Mouse (Mus musculus): ENCODE results near the gene Olfr1105.

The Olfr1105 gene

DNA sequence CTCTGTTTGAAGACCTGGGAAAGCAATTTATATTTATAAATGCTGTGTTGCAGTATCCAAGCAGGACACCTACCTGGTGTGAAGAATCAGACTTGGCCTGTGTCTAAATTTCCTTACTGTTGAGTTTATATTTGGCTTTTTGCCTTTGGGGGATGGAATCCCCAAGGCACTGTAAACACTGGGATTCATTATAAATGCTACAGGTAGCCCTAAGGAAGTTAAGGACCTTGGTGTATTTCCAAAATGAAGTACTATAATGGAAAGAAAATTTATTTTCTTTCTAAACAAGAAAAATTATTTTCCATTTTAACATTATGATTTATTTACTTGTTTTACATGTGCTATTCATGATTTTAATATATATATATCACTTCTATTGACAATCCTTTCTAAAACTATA lies at the start of gene Olfr1105:
TSS of gene Olfr1105 (minus strand) at position 101 of the 400 bp plus-strand sequence.
- no peak for DNase-seq (ENCODE audit: low read depth, low spot score)

DNA sequence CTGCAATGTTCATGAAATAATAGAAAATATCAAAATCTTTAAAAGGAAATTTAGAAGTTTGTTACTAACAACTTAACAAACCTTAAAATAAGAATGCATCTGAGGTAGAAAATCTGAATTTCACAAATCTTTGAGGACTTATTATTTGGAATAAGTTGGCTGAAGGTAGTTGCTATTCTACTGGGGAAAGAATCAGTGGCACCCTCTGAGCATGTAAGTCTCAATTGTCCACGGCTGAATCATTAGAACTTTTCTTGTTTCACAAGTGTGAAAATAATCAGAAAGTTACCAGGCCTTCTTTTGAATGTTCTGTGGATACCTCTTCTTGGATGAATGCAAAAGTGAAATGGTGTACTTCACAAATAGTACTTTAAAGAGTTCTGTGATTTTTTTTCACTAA lies 39.4 kb upstream of the Olfr1105 start, which contains the start of gene Olfr1107:
TSS of gene Olfr1107 (minus strand) at position 101 of the 400 bp plus-strand sequence.
- no peak for DNase-seq (ENCODE audit: low read depth, low spot score)

DNA sequence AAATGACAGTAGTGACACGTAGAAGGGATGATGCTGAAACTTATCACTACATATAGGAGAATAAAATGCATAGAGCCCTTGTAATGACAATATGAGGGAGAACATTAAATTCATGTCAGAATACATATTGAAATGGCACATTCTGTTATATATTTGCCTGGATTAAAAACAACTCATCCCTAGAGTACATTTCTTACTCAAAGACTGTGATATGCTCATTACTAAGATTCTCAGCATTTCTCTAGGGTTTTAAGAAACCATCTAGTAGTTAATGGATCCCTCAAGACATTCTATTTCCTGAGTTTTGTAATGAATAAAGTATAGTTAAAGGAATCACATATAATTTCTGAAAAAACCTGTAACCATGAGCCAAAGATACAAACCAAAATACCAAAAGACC lies 15.8 kb upstream of the Olfr1105 start, which contains the start of gene Olfr1106:
TSS of gene Olfr1106 (minus strand) at position 101 of the 400 bp plus-strand sequence.
- no peak for DNase-seq (ENCODE audit: low read depth, low spot score)

DNA sequence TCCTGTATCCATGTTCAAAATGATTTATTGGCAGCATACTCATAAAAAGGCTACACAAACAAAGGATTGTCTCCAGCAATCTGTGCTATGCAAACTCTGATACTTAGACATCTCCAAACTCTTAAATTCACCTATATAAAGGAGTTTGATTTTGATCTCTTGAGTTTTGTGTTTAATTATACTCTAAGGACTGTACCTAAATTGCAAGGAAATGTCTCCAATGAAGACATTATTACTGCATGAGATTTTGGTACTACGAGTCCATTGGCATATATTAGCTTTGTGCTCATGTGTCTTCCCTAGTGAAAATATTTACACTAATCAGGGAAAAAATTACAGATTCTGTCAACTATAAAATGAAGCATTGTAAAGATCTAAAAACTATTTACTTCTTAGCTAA lies 9.4 kb downstream of the Olfr1105 start, which contains the start of gene Olfr1104:
TSS of gene Olfr1104 (minus strand) at position 101 of the 400 bp plus-strand sequence.
- no peak for DNase-seq (ENCODE audit: low read depth, low spot score)

DNA sequence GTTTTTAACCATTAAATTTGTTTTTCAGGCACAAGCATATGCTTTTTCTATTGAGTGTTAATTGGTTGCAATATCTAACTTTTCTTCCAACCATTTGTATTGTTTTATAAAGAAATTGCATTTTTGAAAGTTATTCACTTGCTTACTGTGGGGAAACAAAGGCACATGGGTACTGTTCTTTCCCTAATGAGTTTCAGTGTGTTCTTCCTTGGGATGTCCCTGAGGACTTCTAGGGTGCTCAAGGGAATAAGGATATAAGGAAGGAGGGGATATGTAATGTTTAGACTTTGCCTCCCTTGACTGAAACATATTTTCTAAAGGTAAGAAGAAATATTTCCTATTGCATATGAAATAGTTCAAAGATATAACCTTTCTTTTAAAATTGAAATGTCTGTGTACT lies 38.2 kb downstream of the Olfr1105 start, which contains the start of gene Olfr1102:
TSS of gene Olfr1102 (plus strand) at position 301 of the 400 bp plus-strand sequence.
- no peak for DNase-seq (ENCODE audit: low read depth, low spot score)

DNA sequence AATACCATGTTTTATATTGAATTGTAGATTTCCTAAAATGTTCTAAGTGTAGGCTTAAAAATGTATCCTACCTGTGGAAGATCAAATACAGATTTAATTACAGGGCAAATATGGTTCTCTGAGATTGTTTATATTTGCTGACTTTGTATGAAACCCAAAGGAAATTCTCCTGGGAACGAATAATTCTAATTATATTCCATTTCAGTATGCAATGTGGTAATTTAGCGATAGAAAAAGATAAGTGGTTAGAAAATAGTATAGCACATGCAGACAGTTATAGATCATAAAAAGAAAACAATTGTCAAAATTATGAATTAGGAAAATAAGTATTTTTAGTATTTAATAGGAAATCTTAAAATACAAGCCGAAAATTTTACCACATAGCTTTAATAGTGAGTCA lies 45.2 kb downstream of the Olfr1105 start, which contains the start of gene Olfr1101:
TSS of gene Olfr1101 (minus strand) at position 101 of the 400 bp plus-strand sequence.
- no peak for DNase-seq (ENCODE audit: low read depth, low spot score)
